In genomic region chr1:39391652-39392051, GRCm38 (mm10) we compare ENCODE assay signal across 17 mouse cellular contexts. TPM values are rescaled to one million over a fixed set of nuclear protein-coding genes. Genes with fewer than 3 reads are reported as not detected.
DNase-seq lines count a peak whose midpoint lies in the region; ATAC-seq lines count a peak whose summit lies in the region.
"Had no signal": no experiment of that assay in that cellular context is flagged by ENCODE, and none has a peak within 500 bp of the region (broad histone marks: within the 10 kb centered on the region; RNA-seq: fewer than 3 reads in every experiment).

No protein-coding gene starts in this region.

- 0 out of 2 replicates have a peak, but pooled peaks have one; percentile 17 for ATAC-seq in forebrain, embryonic 12.5 days (ENCODE audit: low FRiP score)
- ATAC-seq in forebrain, embryonic 11.5 days (replicated peaks; ENCODE audit: low FRiP score): no peak
- ATAC-seq in hindbrain, embryonic 11.5 days (ENCODE audit: low FRiP score): 0 out of 2 replicates have a peak, but pooled peaks have one; percentile 22
- 0 out of 2 replicates have a peak, but pooled peaks have one; percentile 24 for ATAC-seq in midbrain, embryonic 11.5 days (ENCODE audit: low FRiP score)
- ATAC-seq in hindbrain, embryonic 16.5 days: 0 out of 2 replicates have a peak, but pooled peaks have one; percentile 13
- ATAC-seq: activated CD4-positive, CD25-positive, alpha-beta regulatory T cell, adult 4 months had no signal

- H3K27ac ChIP-seq in forebrain, embryonic 12.5 days: no peak overlapping the region
- no peak overlapping the region for H3K27ac ChIP-seq in forebrain, embryonic 11.5 days (ENCODE audit: low read depth, low read length)
- H3K27ac ChIP-seq in hindbrain, embryonic 11.5 days (ENCODE audit: low read depth, low read length): no peak overlapping the region
- no peak overlapping the region for H3K27ac ChIP-seq in hindbrain, embryonic 10.5 days
- H3K27ac ChIP-seq in midbrain, embryonic 11.5 days (ENCODE audit: low read depth, low read length): no peak overlapping the region
- no peak overlapping the region for H3K27ac ChIP-seq in midbrain, embryonic 10.5 days (replicated peaks)
- H3K27ac ChIP-seq in hindbrain, embryonic 16.5 days (ENCODE audit: low read depth, low read length): no peak overlapping the region
- H3K27ac ChIP-seq: layer of hippocampus, adult 2 months; left cerebral cortex, adult 2 months; limb, embryonic 15.5 days; liver, embryonic 13.5 days; stomach, postnatal 0 days had no signal

- DNase-seq in forebrain, embryonic 11.5 days (ENCODE audit: low spot score): no peak
- DNase-seq in hindbrain, embryonic 11.5 days (ENCODE audit: low spot score): no peak
- no peak for DNase-seq in hindbrain, embryonic 10.5 days (ENCODE audit: low spot score)
- DNase-seq in midbrain, embryonic 11.5 days (ENCODE audit: low spot score, missing footprints): no peak
- DNase-seq in midbrain, embryonic 10.5 days (ENCODE audit: low spot score): no peak
- no peak for DNase-seq in embryo, embryonic 9.5 days (ENCODE audit: extremely low spot score)

- no peaks in the 10 kb centered on the region for H3K9me3 ChIP-seq in forebrain, embryonic 12.5 days
- no peaks in the 10 kb centered on the region for H3K9me3 ChIP-seq in forebrain, embryonic 11.5 days (ENCODE audit: control insufficient read depth, low read length)
- H3K9me3 ChIP-seq in hindbrain, embryonic 11.5 days (ENCODE audit: control insufficient read depth, low read length): no peaks in the 10 kb centered on the region
- no peaks in the 10 kb centered on the region for H3K9me3 ChIP-seq in hindbrain, embryonic 10.5 days
- no peaks in the 10 kb centered on the region for H3K9me3 ChIP-seq in midbrain, embryonic 11.5 days (ENCODE audit: control insufficient read depth, low read length)
- no peaks in the 10 kb centered on the region for H3K9me3 ChIP-seq in midbrain, embryonic 10.5 days (replicated peaks)
- H3K9me3 ChIP-seq in hindbrain, embryonic 16.5 days (ENCODE audit: control insufficient read depth, low read length): no peaks in the 10 kb centered on the region
- H3K9me3 ChIP-seq: limb, embryonic 15.5 days; liver, embryonic 13.5 days had no signal

- H3K4me3 ChIP-seq in forebrain, embryonic 12.5 days (replicated peaks): no peak overlapping the region
- no peak overlapping the region for H3K4me3 ChIP-seq in forebrain, embryonic 11.5 days (ENCODE audit: low read depth, low read length)
- H3K4me3 ChIP-seq in hindbrain, embryonic 11.5 days (ENCODE audit: low read depth, low read length): no peak overlapping the region
- no peak overlapping the region for H3K4me3 ChIP-seq in hindbrain, embryonic 10.5 days
- no peak overlapping the region for H3K4me3 ChIP-seq in midbrain, embryonic 11.5 days (ENCODE audit: low read depth, low read length)
- no peak overlapping the region for H3K4me3 ChIP-seq in midbrain, embryonic 10.5 days
- no peak overlapping the region for H3K4me3 ChIP-seq in hindbrain, embryonic 16.5 days (ENCODE audit: low read length)
- H3K4me3 ChIP-seq: erythroblast, embryonic 14.5 days; layer of hippocampus, adult 2 months; left cerebral cortex, adult 2 months; limb, embryonic 15.5 days; liver, embryonic 13.5 days; megakaryocyte, embryonic 14.5 days had no signal

- peaks cover 5% of the 10 kb centered on the region; the same call in 1 of the 2 replicates for H3K4me1 ChIP-seq in forebrain, embryonic 12.5 days
- no peaks in the 10 kb centered on the region for H3K4me1 ChIP-seq in forebrain, embryonic 11.5 days (replicated peaks; ENCODE audit: control insufficient read depth, insufficient read depth, low read length)
- no peaks in the 10 kb centered on the region for H3K4me1 ChIP-seq in hindbrain, embryonic 11.5 days (replicated peaks; ENCODE audit: control insufficient read depth, insufficient read depth, low read length)
- H3K4me1 ChIP-seq in hindbrain, embryonic 10.5 days (replicated peaks): peaks cover 10% of the 10 kb centered on the region
- H3K4me1 ChIP-seq in midbrain, embryonic 11.5 days (ENCODE audit: control insufficient read depth, insufficient read depth, low read length): no peaks in the 10 kb centered on the region
- peaks cover 5% of the 10 kb centered on the region; the same call in 1 of the 2 replicates for H3K4me1 ChIP-seq in midbrain, embryonic 10.5 days
- H3K4me1 ChIP-seq in hindbrain, embryonic 16.5 days (ENCODE audit: control insufficient read depth, insufficient read depth, low read depth, low read length): no peaks in the 10 kb centered on the region
- H3K4me1 ChIP-seq: limb, embryonic 15.5 days had no signal

- H3K27me3 ChIP-seq in forebrain, embryonic 12.5 days: 0 out of 2 replicates have a peak, but pooled peaks cover 5% of the 10 kb centered on the region
- no peaks in the 10 kb centered on the region for H3K27me3 ChIP-seq in forebrain, embryonic 11.5 days (ENCODE audit: control insufficient read depth, insufficient read depth, low read length)
- H3K27me3 ChIP-seq in hindbrain, embryonic 11.5 days (ENCODE audit: control insufficient read depth, insufficient read depth, low read length): no peaks in the 10 kb centered on the region
- H3K27me3 ChIP-seq in hindbrain, embryonic 10.5 days (ENCODE audit: insufficient read depth, poor library complexity, severe bottlenecking): 0 out of 2 replicates have a peak, but pooled peaks cover 4% of the 10 kb centered on the region
- no peaks in the 10 kb centered on the region for H3K27me3 ChIP-seq in midbrain, embryonic 11.5 days (ENCODE audit: control insufficient read depth, insufficient read depth, low read length)
- peaks cover 4% of the 10 kb centered on the region; the same call in 1 of the 2 replicates for H3K27me3 ChIP-seq in midbrain, embryonic 10.5 days (ENCODE audit: low read depth, poor library complexity, severe bottlenecking)
- H3K27me3 ChIP-seq in hindbrain, embryonic 16.5 days (replicated peaks; ENCODE audit: control insufficient read depth, insufficient read depth, low read length): no peaks in the 10 kb centered on the region
- H3K27me3 ChIP-seq: CH12.LX; limb, embryonic 15.5 days; liver, embryonic 13.5 days had no signal

- no peak overlapping the region for H3K9ac ChIP-seq in forebrain, embryonic 12.5 days
- no peak overlapping the region for H3K9ac ChIP-seq in forebrain, embryonic 11.5 days (ENCODE audit: low read length)
- H3K9ac ChIP-seq in hindbrain, embryonic 11.5 days (ENCODE audit: low read depth, low read length): no peak overlapping the region
- H3K9ac ChIP-seq in midbrain, embryonic 11.5 days (ENCODE audit: low read length): no peak overlapping the region
- no peak overlapping the region for H3K9ac ChIP-seq in hindbrain, embryonic 16.5 days (ENCODE audit: low read depth, low read length)
- H3K9ac ChIP-seq: limb, embryonic 15.5 days; liver, embryonic 13.5 days had no signal

- WGBS in forebrain, embryonic 12.5 days: 88% methylated on average over 6 of the region's 6 CpGs
- 91% methylated on average over 6 of the region's 6 CpGs for WGBS in forebrain, embryonic 11.5 days
- WGBS in hindbrain, embryonic 11.5 days: 91% methylated on average over 6 of the region's 6 CpGs
- 85% methylated on average over 6 of the region's 6 CpGs for WGBS in hindbrain, embryonic 10.5 days
- 90% methylated on average over 6 of the region's 6 CpGs for WGBS in midbrain, embryonic 11.5 days
- 91% methylated on average over 6 of the region's 6 CpGs for WGBS in midbrain, embryonic 10.5 days
- WGBS in hindbrain, embryonic 16.5 days: 90% methylated on average over 6 of the region's 6 CpGs

- H3K4me2 ChIP-seq in forebrain, embryonic 12.5 days: no peak overlapping the region
- H3K4me2 ChIP-seq in forebrain, embryonic 11.5 days (ENCODE audit: low read depth, low read length, severe bottlenecking): no peak overlapping the region
- no peak overlapping the region for H3K4me2 ChIP-seq in hindbrain, embryonic 11.5 days (replicated peaks; ENCODE audit: low read depth, low read length)
- no peak overlapping the region for H3K4me2 ChIP-seq in midbrain, embryonic 11.5 days
- no peak overlapping the region for H3K4me2 ChIP-seq in hindbrain, embryonic 16.5 days (ENCODE audit: low read length)
- H3K4me2 ChIP-seq: limb, embryonic 15.5 days; liver, embryonic 13.5 days had no signal

- H3K36me3 ChIP-seq in forebrain, embryonic 12.5 days (replicated peaks): no peaks in the 10 kb centered on the region
- no peaks in the 10 kb centered on the region for H3K36me3 ChIP-seq in forebrain, embryonic 11.5 days (ENCODE audit: control insufficient read depth, insufficient read depth, low read length)
- H3K36me3 ChIP-seq in hindbrain, embryonic 11.5 days (ENCODE audit: control insufficient read depth, insufficient read depth, low read length): no peaks in the 10 kb centered on the region
- H3K36me3 ChIP-seq in hindbrain, embryonic 10.5 days: peaks cover 3% of the 10 kb centered on the region; the same call in 1 of the 2 replicates
- H3K36me3 ChIP-seq in midbrain, embryonic 11.5 days (ENCODE audit: control insufficient read depth, insufficient read depth, low read length): no peaks in the 10 kb centered on the region
- 0 out of 2 replicates have a peak, but pooled peaks cover 2% of the 10 kb centered on the region for H3K36me3 ChIP-seq in midbrain, embryonic 10.5 days
- peaks cover 3% of the 10 kb centered on the region; the same call in 1 of the 2 replicates for H3K36me3 ChIP-seq in hindbrain, embryonic 16.5 days (ENCODE audit: control insufficient read depth, insufficient read depth, low read length)

RNA-seq across cellular contexts. Expression of gene Rpl31, which starts 24.0 kb away (rescaled TPM):
- polyA plus RNA-seq in forebrain, embryonic 12.5 days (2016; fragmentation: Nextera tagmentation; extraction: Ambion mirVana): 453 and 454 TPM in 2 replicates
- 441 and 442 TPM in 2 replicates for polyA plus RNA-seq in forebrain, embryonic 11.5 days (2014; fragmentation: Nextera tagmentation; extraction: Ambion mirVana)
- 426 and 434 TPM in 2 replicates for polyA plus RNA-seq in hindbrain, embryonic 11.5 days (2014; fragmentation: Nextera tagmentation; extraction: Ambion mirVana)
- 425 and 430 TPM in 2 replicates for polyA plus RNA-seq in hindbrain, embryonic 10.5 days (2016; fragmentation: Nextera tagmentation; extraction: Ambion mirVana)
- 430 and 474 TPM in 2 replicates for polyA plus RNA-seq in midbrain, embryonic 11.5 days (2014; fragmentation: Nextera tagmentation; extraction: Ambion mirVana)
- 416 and 468 TPM in 2 replicates for polyA plus RNA-seq in midbrain, embryonic 10.5 days (2016; fragmentation: Nextera tagmentation; extraction: Ambion mirVana)
- 257 and 276 TPM in 2 replicates for polyA plus RNA-seq in hindbrain, embryonic 16.5 days (2015; fragmentation: Nextera tagmentation; extraction: Ambion mirVana)
